Mouse (Mus musculus): ENCODE results near the gene Mpzl1. TPM values are rescaled to one million over a fixed set of nuclear protein-coding genes. Genes with fewer than 3 reads are reported as not detected.

Gene Mpzl1
- polyA plus RNA-seq, 1 experiment from 2014 or later: 170 TPM

DNA sequence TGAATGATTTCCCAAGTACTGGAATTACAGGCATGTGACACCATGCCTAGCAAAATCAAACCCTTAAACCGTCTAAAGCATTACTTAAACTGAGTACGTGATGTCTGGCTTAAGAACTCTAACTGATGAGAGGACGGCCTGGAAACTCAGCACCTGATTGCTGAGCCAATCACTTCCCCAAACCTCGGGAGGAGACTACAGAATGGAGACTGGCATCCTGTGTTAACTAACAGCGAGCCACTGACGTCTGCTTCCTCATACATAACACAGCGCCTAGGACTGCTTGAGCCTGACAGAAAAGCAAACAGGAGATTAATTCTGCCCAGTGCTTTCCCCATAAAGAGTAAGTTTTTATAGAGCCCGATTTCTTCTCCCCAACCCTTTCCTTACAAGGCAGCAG is 30.1 kb downstream of the Mpzl1 start:
- Histone ChIP-seq H3K4me3 (no peak overlapping the region), H3K9me3 (no peaks in the 10 kb centered on the region), H3K27me3 (ENCODE audit: insufficient read depth, poor library complexity, severe bottlenecking) (no peaks in the 10 kb centered on the region), H3K4me1 (peaks cover 21% of the 10 kb centered on the region), H3K27ac (0 out of 2 replicates have a peak overlapping the region, but pooled peaks have one; percentile 3), H3K36me3 (peaks cover 71% of the 10 kb centered on the region)
- DNase-seq (ENCODE audit: low spot score): no peak
- WGBS: 73% methylated on average over 8 of the region's 8 CpGs

DNA sequence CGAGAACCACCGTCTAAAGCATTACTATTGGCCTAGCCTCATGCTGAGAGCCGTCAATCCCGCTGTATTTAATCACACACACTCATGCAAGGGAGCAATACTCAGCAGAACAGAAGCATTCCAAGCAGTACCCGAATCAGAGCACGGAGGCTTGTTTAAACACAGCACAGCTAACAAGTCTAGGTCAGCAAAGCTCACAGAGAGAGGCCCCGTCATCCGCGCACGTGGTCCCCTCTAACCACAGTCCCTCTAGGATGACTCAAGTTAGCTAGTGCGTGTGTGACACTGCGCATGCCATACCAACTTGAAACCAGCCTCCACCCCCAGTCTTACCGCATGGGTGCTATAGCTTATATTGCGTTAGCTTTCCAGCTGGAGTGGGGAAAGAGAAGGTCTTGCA is 31.1 kb downstream of the Mpzl1 start:
- H3K27me3 ChIP-seq (ENCODE audit: insufficient read depth, poor library complexity, severe bottlenecking): no peaks in the 10 kb centered on the region
- peaks cover 21% of the 10 kb centered on the region for H3K4me1 ChIP-seq
- no peak overlapping the region for H3K4me3 ChIP-seq
- H3K27ac ChIP-seq: no peak overlapping the region
- no peak for DNase-seq (ENCODE audit: low spot score)
- 91% methylated on average over 14 of the region's 14 CpGs for WGBS
- H3K9me3 ChIP-seq: no peaks in the 10 kb centered on the region
- H3K36me3 ChIP-seq: peaks cover 78% of the 10 kb centered on the region

DNA sequence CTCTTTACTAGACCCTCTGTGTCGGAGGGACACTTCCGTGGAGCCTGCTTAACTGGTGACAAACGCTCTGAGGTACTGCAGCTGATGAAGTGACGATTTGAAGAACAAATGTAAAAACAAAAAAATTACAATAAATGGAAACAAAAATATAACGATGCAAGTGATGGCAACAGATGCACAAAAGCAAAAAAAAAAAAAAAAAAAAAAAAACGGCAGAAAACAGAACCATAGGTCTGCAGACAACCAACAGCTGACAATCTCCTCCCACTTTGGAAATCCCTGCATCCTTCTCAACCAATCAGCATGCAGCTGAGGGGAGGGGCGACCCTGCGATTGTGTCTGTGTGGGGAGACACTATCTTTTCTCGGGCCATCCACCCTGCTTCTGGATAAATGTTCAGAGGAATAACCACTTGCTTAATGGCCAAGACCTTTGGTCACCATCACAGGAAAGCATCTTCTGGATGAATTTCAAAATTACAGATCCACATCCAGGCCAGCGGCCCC is 32.5 kb downstream of the Mpzl1 start:
- DNase-seq (ENCODE audit: low spot score): no peak
- no peak overlapping the region for H3K27ac ChIP-seq
- WGBS: 77% methylated on average over 10 of the region's 10 CpGs
- H3K27me3 ChIP-seq (ENCODE audit: insufficient read depth, poor library complexity, severe bottlenecking): no peaks in the 10 kb centered on the region
- H3K4me3 ChIP-seq: no peak overlapping the region
- no peaks in the 10 kb centered on the region for H3K9me3 ChIP-seq
- peaks cover 14% of the 10 kb centered on the region for H3K4me1 ChIP-seq
- H3K36me3 ChIP-seq: peaks cover 72% of the 10 kb centered on the region

DNA sequence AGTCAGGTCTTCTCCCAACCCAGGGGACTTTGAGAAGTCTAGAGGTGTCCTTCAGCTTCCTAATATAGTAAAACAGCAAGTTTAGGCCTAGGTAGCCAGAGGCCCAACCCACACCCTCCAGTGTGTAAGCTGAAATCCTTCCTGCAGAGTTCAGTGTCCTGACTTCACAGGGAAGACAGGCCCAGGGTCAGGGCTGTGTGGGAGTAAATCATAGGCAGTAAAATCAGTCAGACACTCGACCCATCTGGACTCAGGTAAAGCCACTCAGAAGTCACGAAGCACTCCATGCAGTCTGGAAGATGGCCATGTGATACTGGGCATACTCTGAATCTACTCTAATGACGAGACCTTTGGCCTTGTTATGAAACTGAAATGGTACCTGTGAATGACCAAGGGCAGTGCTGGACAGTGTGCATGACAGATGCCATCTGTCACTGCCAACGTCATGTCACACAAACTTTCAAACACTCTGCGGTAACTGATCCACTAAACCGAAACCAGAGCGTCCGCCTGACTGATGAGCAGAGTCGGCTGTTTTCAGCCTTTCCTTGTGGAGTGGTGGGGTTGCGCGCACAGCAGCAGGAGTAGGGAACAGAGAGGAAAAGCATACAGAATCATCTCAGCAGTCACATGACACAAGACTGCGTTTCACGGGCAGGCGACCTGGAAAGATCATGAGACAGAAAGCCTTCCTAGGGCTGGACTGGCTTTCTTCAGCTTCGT is 39.5 kb downstream of the Mpzl1 start:
- 84% methylated on average over 15 of the region's 15 CpGs for WGBS
- H3K4me1 ChIP-seq: peaks cover 23% of the 10 kb centered on the region
- no peaks in the 10 kb centered on the region for H3K9me3 ChIP-seq
- H3K27me3 ChIP-seq (ENCODE audit: insufficient read depth, poor library complexity, severe bottlenecking): no peaks in the 10 kb centered on the region
- DNase-seq (ENCODE audit: low spot score): no peak
- H3K4me3 ChIP-seq: no peak overlapping the region
- peaks cover 70% of the 10 kb centered on the region for H3K36me3 ChIP-seq
- no peak overlapping the region for H3K27ac ChIP-seq

DNA sequence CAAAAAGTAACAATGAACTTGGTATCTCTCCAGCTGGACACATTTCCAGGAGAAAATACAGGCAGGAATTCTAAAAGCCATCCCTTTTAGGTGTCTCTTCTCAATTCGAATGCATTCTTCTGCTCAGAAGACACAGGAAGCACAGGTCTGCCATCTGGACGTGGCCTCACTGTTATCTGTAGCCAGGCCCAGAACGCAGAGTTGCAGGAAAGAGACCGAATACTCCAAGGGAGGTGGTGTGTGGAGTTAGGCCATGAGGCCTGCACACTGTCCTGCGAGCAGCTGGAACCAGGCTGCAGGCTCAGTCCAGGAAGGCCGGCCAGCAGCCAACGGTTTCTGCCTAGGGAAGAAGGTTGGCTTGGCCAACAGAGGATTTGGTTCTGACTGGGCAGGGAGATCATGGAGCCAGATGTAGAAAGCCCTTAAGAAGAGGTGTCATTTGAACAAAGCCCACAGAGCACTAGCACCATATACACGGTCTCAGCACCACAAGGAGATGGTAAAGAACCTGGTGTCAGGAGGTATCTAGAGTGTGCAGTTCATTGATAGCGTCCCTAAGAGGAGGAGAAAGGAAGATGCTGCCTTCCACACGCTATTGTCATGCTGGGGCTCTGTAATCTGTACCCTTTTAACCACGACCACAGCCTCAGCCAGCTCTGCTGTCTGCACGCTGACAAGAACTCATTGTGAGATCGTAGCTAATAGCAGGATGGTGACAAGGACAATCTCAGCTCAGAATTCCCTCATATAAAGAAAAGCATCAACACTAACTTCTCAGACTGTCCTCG is 41.8 kb downstream of the Mpzl1 start:
- Histone ChIP-seq H3K4me1 (peaks cover 46% of the 10 kb centered on the region), H3K9me3 (no peaks in the 10 kb centered on the region), H3K27me3 (ENCODE audit: insufficient read depth, poor library complexity, severe bottlenecking) (no peaks in the 10 kb centered on the region), H3K36me3 (peaks cover 51% of the 10 kb centered on the region), H3K4me3 (no peak overlapping the region), H3K27ac (no peak overlapping the region)
- no peak for DNase-seq (ENCODE audit: low spot score)
- WGBS: 63% methylated on average over 14 of the region's 14 CpGs

DNA sequence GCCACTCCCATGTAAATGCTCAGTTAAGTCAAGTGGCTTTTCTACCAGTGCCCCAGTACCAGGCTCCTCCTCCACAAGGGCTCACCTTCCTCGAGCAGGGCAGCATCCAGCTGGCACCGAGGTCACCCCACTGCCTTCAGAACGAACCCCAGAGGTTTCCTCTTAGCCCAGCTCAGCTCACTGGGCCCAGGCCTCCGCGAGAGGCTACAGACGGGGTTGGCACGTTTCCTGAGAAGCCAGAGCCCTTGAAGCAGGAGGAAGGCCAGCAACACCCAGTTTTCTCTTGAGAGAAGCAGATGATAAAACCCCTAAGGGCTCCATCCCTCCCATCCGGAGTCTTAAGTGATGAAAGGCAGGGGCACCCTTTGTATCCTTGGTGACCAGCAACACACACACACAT is 43.6 kb downstream of the Mpzl1 start:
- peaks cover 40% of the 10 kb centered on the region for H3K36me3 ChIP-seq
- no peaks in the 10 kb centered on the region for H3K9me3 ChIP-seq
- WGBS: 59% methylated on average over 8 of the region's 8 CpGs
- peak overlapping the region; percentile 64 for H3K27ac ChIP-seq
- H3K27me3 ChIP-seq (ENCODE audit: insufficient read depth, poor library complexity, severe bottlenecking): no peaks in the 10 kb centered on the region
- no peak overlapping the region for H3K4me3 ChIP-seq
- H3K4me1 ChIP-seq: peaks cover 58% of the 10 kb centered on the region
- no peak for DNase-seq (ENCODE audit: low spot score)

DNA sequence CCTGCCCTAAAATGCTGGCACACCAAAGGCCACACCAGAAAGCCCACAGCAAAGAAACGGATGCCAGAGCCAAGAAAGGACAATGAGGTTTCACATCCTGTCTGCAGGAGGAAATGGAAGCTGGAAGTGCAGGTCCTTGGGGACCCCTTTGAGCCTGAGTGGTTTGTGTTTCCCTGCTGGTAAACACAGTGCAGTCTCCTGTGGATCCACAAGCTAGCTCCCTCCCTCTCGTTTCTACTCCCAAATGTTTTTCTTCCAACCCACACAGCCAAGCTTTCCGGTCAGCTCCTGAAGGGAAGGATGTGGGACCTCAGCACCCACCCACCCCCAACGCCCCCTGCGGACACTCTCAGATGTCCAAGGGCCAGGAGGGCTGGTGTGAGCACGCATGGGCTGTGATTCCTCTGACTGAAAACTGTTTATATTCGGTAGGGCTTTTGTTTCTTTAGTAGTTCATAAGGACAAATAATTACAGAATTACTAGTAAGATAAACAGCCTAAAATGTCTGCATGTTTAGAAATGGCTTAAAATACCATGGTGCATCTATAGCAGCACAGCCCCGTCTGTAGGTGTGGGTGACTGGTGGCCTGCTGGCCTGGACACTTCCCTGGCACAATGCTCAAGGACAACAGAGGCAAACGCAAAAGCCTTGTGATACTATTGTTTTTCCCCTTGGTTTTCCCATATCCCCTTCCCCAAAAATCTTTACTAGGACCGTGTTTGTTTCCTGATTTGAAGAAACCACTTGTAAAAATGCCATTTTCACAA is 44.9 kb downstream of the Mpzl1 start:
- WGBS: 35% methylated on average over 10 of the region's 10 CpGs
- Histone ChIP-seq H3K36me3 (peaks cover 29% of the 10 kb centered on the region), H3K4me3 (no peak overlapping the region), H3K27ac (peak overlapping the region; percentile 83), H3K9me3 (no peaks in the 10 kb centered on the region), H3K4me1 (peaks cover 67% of the 10 kb centered on the region), H3K27me3 (ENCODE audit: insufficient read depth, poor library complexity, severe bottlenecking) (no peaks in the 10 kb centered on the region)
- no peak for DNase-seq (ENCODE audit: low spot score)

DNA sequence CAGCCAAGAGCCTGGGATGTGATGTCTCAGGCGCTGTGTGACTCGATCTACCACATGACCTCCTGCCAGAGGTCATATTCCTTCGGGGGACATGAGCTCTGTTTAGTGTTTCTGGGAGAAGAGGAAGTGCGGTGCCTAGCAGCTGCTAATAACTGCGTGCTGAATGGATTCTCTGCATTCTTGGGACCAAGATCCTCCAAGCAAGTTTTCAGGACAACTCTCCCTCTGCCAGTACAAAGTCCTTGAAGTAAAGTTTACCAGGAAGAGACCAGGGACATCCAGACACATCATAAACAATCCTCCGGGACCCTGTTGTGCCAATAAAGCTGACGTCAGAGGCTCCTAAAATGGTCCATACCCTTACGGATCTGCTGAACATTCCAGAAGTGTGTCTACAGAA is 46.5 kb downstream of the Mpzl1 start:
- H3K27ac ChIP-seq: peak overlapping the region; percentile 83
- no peaks in the 10 kb centered on the region for H3K27me3 ChIP-seq (ENCODE audit: insufficient read depth, poor library complexity, severe bottlenecking)
- DNase-seq (ENCODE audit: low spot score): no peak
- peaks cover 67% of the 10 kb centered on the region for H3K4me1 ChIP-seq
- WGBS: 26% methylated on average over 8 of the region's 8 CpGs
- peaks cover 14% of the 10 kb centered on the region for H3K36me3 ChIP-seq
- H3K9me3 ChIP-seq: no peaks in the 10 kb centered on the region
- no peak overlapping the region for H3K4me3 ChIP-seq

DNA sequence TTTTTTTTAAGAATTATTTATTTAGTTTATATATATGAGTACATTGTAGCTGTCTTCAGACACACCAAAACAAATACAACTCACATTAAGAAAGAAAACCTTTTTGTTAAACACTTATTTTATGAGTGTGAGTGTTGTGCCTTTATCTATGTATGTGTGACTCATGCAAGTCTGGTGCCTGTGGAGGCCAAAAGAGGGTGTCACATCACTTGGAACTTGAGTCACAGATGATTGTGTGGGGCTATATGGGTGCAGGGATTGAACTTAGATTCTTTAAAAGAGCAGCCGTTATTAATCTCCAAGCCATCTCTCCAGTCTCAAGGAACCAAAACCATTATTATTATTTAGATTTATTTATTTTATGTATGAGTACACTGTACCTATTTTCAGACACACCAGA is 48.0 kb downstream of the Mpzl1 start:
- WGBS: 69% methylated on average over 1 of the region's 1 CpGs
- no peaks in the 10 kb centered on the region for H3K9me3 ChIP-seq
- H3K4me3 ChIP-seq: no peak overlapping the region
- H3K4me1 ChIP-seq: peaks cover 66% of the 10 kb centered on the region
- H3K27me3 ChIP-seq (ENCODE audit: insufficient read depth, poor library complexity, severe bottlenecking): no peaks in the 10 kb centered on the region
- H3K27ac ChIP-seq: no peak overlapping the region
- H3K36me3 ChIP-seq: peaks cover 4% of the 10 kb centered on the region; the same call in 1 of the 2 replicates
- DNase-seq (ENCODE audit: low spot score): no peak

DNA sequence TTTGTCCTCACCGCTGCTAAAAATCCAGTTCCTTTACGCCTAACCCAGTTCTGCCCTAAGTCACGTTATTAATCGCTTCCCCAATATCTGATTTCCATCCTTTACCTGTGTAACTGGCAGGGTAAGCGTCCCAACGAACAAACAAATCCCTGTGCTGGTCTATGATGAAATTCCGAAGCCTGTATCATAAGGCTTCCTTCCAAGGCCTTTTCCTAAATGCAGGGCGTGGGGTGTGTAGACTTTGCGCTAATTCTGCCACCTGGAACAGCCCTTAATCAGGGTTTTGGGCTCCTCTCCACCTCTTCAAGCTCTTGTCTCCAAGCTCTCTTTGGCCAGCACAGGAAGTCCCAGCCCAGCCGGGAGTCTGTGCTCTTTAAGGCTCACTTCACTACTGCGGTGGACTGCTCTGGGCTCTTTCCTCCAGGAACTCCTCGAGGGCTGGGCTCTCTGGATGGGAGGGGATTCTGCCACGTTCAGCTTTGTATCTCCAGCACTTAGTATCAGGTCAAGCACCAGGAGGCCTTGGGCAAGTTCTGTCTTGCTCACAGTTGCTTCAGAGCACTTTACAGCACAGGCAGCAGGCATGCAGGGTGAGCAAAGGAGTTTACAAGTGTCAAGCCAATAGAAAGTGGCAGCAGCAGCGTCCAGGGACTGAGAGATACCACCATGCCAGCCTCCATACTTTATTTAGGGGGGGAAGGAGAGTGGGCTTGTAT is 48.8 kb downstream of the Mpzl1 start:
- Histone ChIP-seq H3K27ac (peak overlapping the region; percentile 83), H3K27me3 (ENCODE audit: insufficient read depth, poor library complexity, severe bottlenecking) (no peaks in the 10 kb centered on the region), H3K4me3 (no peak overlapping the region), H3K4me1 (peaks cover 61% of the 10 kb centered on the region), H3K36me3 (no peaks in the 10 kb centered on the region), H3K9me3 (no peaks in the 10 kb centered on the region)
- WGBS: 55% methylated on average over 14 of the region's 14 CpGs
- no peak for DNase-seq (ENCODE audit: low spot score)

DNA sequence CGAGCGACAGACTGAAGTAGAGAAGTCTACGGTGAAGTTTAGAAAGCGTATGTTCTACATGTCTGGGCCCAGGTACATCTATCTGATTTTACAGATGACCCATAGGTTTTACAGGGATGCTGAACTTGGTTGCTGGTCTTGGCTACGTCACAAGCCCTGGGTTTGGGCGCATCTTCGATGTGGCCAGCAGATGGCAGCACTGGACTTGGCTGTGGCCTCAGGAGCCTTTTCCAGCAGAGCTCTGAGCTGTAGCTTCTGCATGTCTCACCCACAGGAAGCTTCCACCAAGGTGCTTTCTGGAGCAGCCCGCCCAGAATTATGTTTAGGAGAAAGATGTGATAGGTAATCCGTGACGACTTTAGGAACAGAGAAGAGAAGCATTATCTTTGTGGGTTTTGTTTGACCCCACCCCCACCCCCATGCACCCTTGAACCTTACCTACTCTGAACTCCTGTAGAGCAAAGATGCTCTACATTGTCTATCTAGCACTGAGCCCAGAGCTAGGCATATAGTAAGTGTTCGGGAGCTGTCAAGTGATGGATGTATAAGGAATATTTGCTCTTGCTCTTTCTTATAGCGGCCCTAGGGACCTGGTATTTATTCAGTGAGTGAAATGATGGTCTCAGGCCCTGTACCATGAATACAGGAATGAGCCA is 50.7 kb downstream of the Mpzl1 start:
- H3K4me3 ChIP-seq: no peak overlapping the region
- no peaks in the 10 kb centered on the region for H3K36me3 ChIP-seq
- H3K27ac ChIP-seq: no peak overlapping the region
- H3K27me3 ChIP-seq (ENCODE audit: insufficient read depth, poor library complexity, severe bottlenecking): no peaks in the 10 kb centered on the region
- no peaks in the 10 kb centered on the region for H3K9me3 ChIP-seq
- H3K4me1 ChIP-seq: peaks cover 43% of the 10 kb centered on the region
- WGBS: 24% methylated on average over 12 of the region's 12 CpGs
- DNase-seq (ENCODE audit: low spot score): peak; percentile 93

DNA sequence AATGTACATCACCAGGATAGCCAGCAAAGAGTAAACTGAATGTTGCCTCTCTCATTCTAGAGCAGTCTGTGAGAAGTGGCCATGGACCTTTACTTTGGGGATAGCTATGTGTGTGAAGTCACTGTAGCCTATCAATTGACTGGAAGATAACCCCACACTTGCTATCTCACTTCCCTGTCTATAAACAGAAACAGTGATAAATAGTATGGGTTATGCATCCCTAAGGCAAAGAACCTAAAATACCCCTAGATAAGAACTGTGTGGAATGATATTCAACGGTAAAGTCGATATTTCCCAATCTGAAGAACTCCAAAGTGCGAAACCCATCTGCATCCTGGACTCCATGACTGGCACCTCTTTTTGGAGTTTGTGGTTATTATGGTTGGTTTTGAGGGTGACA is 53.1 kb downstream of the Mpzl1 start:
- Histone ChIP-seq H3K9me3 (no peaks in the 10 kb centered on the region), H3K27me3 (ENCODE audit: insufficient read depth, poor library complexity, severe bottlenecking) (no peaks in the 10 kb centered on the region), H3K4me1 (peaks cover 25% of the 10 kb centered on the region), H3K36me3 (no peaks in the 10 kb centered on the region), H3K27ac (no peak overlapping the region; the same call in 1 of the 2 replicates), H3K4me3 (no peak overlapping the region)
- DNase-seq (ENCODE audit: low spot score): no peak
- 50% methylated on average over 3 of the region's 3 CpGs for WGBS

Data from heart, embryonic 10.5 days (tissue).